Mouse (Mus musculus) stomach, postnatal 0 days (tissue): ENCODE data around the gene Manea.

ENCODE experiments used
- CTCF ChIP-seq: IDR thresholded peaks from 2 replicates; pipeline ENCODE4 v1.5.1; 2016; ENCODE audit warnings: antibody characterized with exemption, low read depth, mild to moderate bottlenecking, moderate library complexity
- EP300 ChIP-seq: optimal IDR thresholded peaks from 2 replicates; pipeline ENCODE3; 2016; ENCODE audit warnings: antibody characterized with exemption

- no peak for TF ChIP-seq EP300
- TF ChIP-seq CTCF = no peak
Measured at GRCm38 (mm10) chr4:26275769-26276168, 70.9 kb downstream of the Manea start.
